Mouse (Mus musculus): ENCODE results near the gene Fgf3.

DNA sequence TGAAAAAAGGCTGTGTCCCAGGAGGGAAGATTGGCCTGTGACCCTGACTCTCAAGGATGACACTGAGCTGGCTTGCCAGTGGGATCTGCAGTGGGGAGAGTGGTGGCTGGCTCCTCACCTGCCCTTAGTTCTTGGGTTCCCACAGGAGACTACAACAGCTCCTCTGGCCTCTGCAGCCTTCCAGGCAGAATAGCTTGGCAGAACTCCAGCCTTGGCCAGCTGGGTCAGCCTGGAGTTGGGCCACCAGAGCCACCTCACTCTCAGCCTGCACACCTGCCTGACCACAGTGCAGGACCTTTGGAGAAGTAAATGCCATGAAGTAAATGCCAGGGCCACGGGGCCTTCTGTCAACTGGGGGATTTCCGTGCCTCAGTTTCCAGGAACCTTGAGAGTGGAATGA lies 13.9 kb upstream of the Fgf3 start:
- TF ChIP-seq CTCF (IDR thresholded peaks at IDR 0.05; ENCODE audit: low read depth) (no peak), EP300 (IDR thresholded peaks at IDR 0.05; ENCODE audit: low read depth) (no peak)
